Mouse (Mus musculus) gastrocnemius, postnatal 25 days (tissue): ENCODE measurements around the gene Slc5a5. TPM values are rescaled to one million over a fixed set of nuclear protein-coding genes. Genes with fewer than 3 reads are reported as not detected.

Experiments
- DNase-seq: peaks from one replicate; pipeline ENCODE4 v3.0.0; 2022
- total RNA-seq, 2 experiments: library from RNA; stranded (reverse); gene quantifications; 1 replicate in 1 of 2; 2 replicates in 1 of 2; pipeline ENCODE4 v1.2.3; 2021

Slc5a5 gene
- total RNA-seq, 2 experiments from 2014 or later, result not detected

DNA sequence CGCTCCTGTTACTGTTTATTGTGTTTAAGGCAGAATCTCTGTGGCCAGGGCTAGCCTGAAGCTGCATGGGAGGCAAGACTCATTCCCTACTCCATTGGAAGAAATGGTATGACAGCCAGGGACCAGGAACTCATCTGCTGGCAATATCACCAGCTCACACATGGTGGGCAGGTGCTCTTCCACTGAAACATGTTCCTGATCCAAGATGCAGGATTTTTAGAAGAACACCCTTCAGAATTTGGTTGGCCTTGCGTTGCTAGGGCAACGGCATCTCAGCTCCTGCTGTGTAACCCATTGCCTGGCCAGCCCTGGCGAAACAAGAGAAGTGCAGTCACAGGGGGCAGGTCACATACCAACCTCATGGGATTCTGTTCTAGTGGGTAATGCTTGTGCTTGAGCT is 13.1 kb downstream of the Slc5a5 start:
- DNase-seq, result no peak

DNA sequence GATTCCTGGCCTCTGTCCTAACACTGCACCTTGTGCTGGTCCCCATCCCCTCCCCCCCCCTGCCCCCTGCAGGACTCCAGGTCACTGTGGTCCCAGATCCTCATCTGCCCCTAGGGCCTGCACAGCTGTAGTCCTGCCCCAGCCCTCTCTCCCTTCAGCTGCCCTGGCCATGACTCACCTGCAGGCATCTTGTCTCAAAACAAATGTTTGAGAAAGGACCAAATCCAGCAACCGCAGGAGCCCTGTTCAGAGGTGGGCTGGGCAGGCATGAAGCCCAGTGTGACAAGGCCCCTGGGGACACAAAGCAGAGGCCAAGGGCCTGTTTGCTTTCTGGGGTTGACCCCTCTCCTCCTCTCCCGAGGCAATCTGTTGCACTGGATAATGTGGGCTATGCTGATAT is 14.4 kb downstream of the Slc5a5 start:
- no peak for DNase-seq

DNA sequence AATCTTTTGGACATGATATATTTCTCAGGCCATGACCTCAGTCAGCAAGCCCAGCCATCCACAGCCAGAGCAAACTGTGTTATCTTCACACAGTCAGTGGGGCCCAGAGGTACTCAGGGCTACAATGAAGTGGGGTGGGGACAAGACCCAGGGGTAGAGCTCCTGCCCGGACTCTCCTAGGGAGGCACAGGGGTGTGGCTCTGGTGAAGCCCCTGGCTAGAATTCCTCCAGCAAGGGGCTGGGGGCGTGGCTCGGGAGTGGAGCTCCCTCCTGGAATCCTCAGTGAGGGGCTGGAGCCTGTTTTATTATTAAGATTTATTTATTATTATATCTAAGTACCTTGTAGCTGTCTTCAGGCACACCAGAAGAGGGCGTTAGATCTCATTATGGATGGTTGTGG is 16.2 kb downstream of the Slc5a5 start:
- DNase-seq, result no peak

DNA sequence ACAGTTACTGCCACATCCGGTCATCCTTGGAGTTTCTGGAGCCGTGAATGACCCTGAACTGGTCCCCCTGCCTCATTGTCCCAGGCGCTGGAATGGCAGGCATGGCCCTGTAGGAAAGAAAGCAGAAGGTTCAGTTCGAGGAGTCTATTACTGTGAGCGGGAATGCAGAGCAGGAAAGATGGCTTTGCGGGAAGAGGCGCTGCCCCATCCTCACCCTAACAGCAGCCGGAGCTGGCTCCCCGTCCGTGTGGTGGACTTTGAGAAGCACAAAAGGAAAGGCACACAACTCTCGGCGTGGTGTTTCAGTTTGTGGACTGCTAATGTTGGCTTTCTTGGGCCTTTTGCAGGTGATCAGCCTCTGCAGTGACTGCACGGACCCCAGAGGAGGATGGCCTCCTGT is 18.1 kb downstream of the Slc5a5 start:
- no peak for DNase-seq

DNA sequence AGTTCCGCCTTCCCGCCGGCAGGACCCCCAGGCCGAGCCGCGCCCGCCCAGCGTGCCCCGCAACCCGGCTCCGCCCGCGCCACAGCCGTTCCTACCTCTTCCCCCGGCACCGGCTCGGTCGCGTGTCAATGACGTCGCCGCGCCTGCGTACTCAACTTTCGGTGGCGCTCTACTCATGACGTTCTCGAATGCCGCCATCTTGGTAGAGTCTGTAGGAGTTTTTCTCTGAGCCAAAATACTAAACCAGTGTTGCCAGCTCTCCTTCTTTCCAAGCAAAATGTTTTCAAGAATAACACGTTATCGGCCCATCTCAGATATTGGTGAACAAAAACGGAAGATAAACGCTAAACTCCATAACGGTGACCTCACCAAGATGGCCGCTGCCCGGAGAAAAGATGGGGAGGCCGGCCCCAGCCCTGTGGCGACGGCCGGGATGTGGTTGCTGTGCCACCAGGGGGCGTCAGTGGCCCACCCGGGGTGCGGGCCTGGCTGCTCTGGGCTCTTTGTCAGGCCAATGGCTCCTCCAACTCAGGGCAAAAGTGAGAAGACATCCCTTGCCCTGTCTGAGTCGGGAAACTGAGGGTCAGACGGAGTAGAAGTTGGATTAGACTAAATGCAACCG is 19.1 kb downstream of the Slc5a5 start, which contains the start of gene Ccdc124:
Ccdc124 (minus strand) TSS at position 572 of the 622 bp plus-strand sequence.
- DNase-seq, result peak; percentile 91

DNA sequence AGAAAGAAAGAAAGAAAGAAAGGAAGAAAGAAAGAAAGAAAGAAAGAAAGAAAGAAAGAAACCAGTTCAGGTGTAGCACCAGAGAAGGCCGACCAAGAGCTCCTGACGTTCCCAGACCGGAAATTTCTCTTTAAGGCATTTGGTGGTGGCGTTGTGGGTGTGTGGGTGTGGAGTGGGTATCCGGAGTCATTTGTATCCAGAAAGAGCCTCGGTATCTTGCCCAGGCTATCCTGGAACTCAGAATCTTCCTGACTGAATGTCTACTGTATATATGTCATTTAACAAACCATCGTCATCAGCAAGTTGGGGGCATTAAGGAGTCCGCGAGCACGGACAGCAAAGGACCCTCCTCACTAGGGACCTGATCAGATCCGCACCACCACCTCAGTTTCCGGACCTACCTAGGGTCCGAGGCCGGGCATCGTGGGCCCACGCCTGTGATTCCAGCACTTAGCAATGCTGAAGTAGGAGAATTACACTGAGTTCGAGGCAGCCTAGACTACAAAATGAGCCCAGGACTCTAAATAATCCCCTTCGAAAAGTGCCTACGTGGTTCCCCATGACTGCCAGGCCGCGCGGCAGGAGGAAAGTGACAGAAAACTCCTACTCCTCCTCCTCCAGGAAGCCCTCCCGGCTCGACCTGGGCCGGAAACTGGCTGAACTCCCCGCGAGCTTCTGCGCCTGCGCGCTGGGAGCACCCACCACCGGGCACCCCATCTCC is 19.8 kb downstream of the Slc5a5 start:
- DNase-seq, result no peak

DNA sequence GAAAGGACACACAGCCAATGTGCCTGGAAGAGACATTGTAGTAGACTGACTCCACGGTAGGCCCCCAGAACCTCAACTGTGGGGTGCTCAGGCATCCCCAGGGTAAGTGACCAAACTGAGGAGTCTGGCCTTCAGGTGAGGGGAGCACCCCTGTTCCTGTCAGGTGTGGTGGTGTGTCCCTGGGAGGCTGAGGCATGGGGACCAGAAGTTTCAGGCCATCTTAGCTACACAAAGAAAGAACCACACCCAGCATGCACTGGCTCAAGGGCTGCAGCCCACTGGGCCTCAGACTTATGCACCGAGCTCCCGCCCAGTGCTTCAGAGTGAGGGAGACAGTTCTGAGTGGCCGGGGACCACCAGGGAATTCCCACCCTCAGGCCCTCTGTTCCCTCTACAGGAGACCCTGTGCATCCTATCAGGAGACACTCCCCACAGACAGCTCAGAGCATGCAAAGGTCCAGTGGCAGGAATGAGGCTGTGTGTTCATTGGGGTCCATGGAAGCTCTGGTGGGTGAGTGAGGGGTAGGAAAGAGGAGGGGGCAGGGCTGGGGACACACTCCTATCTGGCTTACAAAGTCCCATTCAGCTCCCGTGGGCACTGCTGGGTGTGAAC is 21.3 kb downstream of the Slc5a5 start:
- DNase-seq, result no peak

DNA sequence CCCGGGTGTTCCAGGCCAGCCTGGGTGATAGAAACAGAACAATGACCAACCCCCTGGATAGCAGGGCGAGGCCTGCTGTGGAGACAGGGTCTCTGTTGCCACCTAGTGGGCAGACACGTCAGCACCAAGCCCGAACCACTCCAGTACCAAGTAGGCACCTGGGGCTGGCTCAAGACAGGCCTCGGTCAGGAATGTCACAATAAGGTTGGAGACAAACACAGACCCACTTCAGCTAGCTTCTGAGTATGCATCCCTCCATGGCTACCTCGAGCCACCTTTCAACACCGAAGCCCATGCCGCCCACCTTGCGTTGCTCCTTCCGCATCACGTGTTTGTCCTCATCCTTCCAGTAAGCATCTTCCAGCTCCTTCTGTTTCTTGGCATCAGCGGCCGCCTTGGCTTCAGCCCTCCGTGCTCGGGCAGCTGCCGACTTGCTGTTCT is 22.9 kb downstream of the Slc5a5 start:
- peak; percentile 64 for DNase-seq

DNA sequence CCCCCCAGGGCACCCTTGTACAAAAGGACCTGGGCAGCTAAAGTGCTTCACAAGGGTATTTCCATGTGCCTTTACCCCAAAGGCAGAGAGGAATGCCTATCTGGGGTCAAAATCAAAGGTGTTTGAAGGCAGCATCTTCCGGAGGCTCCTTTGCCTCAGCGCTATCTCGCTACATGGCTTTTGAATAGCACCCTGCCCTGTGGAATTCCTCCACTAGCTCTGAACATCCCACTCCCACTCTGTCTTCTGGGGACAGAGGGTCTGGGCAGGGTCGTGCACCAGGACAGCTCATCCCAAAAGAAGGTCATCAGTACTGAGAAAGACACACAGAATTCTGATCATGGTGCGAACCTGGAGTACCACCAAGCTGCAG is 23.4 kb downstream of the Slc5a5 start:
- no peak for DNase-seq

DNA sequence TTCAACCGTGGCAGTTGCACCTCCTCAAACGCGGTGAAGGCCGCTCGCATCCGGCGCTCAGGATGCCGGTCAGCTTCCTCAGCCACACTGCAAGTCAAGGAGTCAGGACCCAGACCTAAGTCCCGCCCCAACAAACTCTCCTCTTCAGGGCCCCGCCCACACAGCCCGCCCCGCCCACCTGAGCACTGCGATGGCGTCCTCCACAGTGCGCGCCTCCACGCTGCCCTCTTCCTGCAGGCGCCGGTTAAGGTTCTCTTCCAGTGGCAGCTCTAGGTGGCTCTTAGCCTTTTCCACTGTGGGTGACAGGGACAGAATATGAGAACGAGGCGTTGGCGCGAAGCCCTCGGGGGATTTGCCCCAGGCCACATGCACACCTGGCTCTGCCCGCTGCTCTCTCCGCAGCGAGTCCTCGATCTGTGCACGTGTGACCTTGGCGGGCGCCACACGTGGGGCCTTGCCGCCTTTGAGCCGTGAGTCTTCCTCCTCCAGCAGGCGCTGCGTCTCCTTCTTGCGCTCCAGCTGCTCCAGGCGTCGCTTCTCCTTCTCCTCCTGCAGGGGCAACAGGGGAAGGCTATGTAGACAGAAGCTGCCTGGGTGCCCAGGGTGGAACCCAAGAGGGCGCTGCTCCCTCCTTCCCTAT is 23.9 kb downstream of the Slc5a5 start:
- no peak for DNase-seq

DNA sequence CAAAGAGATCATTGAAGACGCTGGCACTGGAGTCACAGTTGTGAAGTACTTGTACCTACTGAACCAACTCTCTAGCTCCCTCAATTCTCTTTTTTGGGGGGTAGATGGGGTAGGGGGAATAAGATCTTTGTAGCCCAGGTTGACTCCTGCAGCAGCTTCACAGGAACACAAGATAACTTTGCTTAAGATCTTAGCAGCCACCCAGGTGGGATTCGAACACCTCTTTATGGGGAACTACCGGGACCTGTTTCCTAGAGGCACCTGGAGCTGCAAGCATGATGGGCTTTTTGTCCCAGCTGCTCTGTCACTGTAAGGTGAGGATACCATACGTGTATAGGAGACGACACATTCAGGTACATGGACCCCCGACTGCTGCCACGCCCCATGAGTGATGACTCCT is 26.0 kb downstream of the Slc5a5 start:
- no peak for DNase-seq

DNA sequence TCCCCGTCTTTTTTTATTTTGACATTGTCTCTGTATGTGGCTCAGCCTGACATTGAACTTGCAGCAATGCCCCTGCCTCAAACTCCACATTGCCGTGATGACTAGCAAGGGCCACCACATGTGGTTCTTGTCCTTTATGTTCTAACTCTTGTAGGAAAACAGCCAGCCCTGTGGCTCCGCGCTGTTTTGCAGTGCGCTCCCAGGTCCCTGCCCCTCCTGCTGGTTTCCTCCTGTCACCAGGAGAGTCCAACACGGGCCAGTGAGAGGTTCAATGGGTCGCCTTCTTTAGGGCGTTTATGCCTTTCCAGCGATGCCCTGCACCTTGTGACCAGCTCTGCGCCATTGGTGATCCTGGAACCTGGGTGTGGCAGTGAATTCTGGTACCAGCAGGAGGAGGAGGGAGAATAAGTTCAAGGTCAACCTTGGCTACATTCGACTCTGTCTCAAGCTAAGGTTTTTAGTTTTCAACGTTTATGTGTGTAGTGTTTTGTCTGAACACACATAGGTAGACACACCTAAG is 26.5 kb downstream of the Slc5a5 start:
- no peak for DNase-seq

DNA sequence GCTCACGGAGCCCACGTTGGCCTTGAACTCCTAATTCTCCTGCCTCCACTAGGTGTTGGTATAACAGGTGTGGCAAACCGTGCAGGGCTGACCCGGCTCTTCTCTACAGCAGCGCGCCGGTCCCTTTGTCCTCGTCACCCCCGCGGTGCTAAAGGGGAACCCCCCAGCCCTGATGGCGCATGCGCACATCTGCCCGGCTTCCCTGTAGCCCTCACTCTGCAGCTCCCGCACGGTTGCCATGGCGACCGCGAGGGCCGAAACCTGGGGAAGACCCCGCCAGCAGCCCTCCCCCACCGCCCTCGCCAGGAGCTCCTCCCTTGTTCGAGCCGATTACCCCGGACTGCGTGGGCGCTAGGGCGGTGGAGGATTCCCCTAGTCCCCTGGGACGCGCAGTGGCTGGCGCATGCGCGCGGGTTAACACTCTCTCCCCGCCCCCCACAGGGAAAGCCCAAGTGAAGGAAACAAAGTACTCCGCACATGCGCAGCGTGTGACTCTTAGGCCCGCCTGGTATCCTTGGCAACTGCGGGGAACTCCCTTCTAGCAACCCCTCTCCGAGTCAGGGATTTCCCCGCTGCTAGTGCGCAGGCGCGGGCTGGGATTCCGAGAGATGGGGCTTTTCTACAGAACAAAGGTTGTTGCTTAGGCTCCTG is 27.1 kb downstream of the Slc5a5 start:
- DNase-seq, result peak; percentile 98

DNA sequence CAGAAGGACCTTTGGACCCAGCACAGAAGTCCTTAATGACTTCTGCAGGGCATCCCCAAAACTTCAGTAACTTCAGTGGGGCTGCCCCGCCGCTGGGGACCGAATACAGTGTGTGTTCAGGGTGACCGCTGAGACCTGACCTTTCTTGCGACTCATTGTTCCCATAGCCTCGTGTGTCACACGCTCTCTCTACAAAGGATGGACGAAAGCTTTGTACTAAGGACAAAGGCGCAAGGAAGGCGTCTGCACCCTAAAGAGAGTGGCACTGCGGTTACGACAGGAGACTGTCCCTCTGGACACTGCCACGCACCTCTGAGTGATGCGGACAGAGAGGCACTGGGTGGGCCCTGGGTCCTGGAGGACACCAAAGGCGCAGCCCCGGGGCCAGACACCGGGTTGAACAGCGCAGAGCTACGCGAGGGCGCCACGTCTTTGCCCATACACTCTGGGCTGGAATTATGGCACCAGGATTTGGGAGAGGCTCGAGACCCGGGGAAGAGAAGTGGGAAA is 27.8 kb downstream of the Slc5a5 start:
- DNase-seq, result no peak

DNA sequence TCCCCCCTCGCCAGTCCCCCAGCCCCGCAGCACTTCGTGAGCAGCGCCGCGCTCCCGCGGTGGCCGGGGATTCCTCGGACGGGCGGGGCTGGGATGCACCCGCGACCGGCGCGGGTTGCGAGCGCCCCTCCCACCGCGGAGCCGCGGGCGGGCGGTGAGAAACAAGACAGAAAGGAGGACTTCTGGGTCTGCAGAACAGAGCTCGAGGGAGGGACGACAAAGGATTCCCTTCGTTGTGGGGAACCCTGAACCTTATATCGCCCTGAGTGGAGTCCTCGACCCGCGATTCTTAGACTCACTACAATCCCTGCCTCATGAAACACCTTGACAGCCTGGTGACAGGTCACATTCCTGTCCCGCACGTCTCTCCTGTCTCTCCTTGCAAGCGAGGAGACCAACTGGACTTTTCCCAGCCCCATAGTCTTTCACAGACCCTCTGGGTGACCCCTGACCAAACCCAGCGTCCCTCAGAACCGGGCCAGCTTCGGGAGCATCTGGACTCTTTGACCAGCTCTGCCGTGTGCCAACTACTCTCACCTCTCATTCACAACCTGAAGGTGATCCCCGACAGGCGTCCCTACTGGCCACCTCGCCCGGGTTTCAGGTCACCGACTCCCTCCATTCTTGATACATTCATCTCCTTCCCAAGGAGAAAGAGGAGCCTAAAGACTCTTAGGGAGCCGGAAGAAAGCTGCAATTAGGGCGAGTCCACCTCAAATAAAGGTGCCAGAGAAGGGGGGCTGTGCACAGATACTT is 28.4 kb downstream of the Slc5a5 start:
- DNase-seq, result no peak

DNA sequence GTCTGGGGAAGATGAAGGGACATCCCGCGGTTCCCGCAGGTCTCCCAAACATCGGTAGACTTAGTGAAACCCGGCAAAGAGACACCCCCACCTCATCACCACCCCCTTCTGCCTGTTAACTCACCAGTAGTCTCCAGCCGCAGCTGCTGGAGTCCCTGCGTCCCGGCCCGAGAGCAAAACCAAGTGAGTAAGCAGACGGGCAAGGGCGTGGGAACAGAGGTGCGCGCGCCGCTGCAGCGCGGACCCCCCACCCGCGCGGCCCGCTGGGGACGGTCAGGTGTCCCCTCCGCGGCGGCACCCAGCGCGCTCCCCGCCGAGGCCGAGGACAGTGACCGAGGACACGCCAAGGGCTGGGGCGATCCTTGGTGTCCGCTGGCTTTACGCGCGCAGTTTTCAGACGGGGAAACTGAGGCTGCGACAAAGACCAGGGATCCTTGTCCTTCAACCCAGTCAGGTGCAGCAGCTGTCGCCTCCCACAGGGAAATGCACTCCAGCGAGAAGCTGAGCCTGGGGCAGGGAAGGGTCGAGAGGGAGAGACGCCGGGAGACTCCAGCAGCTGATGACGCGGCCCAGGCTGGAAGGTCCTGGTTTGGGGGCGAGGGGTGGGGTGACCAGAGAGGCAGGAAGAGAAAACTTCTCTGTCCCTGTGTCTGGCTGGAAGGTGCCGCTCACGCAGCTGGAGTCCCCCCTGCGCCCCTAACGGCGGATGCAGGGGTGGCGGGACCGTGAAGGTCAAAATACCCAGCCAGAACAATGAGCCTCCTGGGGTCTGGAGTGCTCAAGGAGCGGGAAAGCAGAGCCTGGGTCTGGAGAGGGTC is 29.5 kb downstream of the Slc5a5 start, which contains the start of gene Kcnn1:
Kcnn1 (minus strand) TSS at position 435 of the 818 bp plus-strand sequence.
- DNase-seq, result no peak

DNA sequence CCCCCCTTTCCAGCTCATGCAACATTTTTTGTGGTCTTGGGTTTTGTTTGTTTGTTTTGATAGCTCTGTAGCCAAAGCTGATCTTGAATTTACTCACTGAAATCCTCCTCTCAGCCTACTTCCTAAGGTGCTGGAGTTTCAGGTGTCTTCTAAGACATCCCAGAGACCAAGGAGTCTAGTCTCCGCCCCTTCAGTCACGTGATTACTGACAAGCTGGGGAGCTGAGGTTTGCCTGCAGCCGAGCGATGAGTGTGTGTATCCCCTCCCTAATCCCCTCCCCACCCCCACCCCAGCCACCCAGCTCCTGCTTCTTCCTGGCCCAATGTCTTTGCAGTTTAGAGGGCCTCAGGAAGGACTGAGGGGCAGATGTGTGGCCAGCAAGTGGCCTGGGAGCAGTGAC is 35.0 kb downstream of the Slc5a5 start:
- no peak for DNase-seq

DNA sequence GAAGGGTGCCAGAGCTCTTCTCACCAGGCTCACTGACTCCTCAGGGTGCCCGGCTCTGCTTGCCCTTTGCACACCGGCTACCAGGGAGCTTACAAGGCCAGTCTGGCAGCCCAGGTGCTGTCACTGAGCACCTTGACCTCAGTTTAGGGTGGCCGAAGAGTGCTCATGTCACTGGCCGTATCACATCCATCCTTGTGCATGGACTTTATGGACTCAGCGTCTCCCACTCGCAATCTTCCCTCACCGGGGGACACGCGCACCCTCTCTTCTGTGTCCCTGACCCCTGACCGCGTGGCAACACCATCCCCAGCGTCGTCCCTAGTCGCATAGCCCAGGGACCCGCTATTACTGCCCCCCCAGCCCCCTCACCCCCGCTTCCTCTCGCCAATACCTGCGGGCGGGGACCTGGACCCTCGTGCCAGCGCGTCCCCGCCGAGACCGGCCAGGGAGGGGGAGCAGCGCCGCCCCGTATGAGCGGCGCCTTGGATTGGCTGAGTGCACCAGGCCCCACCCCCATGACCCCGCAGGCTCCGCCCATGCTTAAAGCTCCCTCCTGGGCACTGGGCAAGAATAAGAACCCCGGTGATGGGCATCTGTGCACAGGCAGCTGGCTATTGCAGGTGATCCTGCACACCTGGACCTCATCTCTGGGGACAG is 35.9 kb downstream of the Slc5a5 start:
- DNase-seq, result peak; percentile 79

DNA sequence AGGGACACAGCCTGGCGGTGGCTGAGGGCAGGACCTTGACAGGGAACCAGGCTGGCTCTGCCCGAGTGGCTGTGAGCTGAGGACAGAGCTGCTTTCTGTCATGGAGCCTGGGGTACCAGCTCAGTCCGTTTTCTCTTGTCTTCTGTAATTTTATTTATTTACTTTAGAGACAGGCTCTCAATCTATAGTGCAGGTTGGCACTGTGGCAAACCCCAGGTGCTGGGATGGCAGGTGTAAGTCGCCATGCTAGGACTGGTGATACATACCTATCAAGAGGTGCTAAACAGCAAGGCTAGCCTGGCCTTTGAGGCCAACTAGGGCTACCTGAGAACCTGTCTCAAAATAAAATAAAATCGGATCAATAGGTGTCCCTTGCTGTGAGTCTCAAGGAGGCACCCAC is 36.5 kb downstream of the Slc5a5 start:
- DNase-seq, result no peak

DNA sequence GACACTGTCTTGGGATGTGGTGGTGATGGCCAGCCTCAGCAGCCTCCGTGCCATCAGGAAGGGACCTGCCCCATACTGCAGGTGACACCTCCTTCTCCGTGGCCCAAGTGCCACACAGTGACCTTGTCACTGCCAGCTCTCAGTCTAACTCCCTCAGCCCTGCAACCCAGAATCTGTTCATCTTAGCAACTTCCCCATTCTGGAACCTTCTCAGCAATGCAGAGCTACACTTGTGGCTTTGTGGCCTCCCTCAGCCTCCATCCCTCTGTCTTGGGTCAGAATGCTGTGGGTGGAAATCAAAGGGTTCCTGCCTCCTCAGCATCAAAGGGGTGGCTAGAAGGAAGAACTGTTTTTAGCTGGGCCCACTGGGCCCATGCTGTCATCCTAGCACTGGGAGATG is 38.7 kb downstream of the Slc5a5 start:
- no peak for DNase-seq
